Mouse (Mus musculus): ENCODE data around the gene Znrf4. TPM values are rescaled to one million over a fixed set of nuclear protein-coding genes. Genes with fewer than 3 reads are reported as not detected.

Znrf4 gene
- polyA plus RNA-seq, 1 experiment from 2014 or later: not detected

DNA sequence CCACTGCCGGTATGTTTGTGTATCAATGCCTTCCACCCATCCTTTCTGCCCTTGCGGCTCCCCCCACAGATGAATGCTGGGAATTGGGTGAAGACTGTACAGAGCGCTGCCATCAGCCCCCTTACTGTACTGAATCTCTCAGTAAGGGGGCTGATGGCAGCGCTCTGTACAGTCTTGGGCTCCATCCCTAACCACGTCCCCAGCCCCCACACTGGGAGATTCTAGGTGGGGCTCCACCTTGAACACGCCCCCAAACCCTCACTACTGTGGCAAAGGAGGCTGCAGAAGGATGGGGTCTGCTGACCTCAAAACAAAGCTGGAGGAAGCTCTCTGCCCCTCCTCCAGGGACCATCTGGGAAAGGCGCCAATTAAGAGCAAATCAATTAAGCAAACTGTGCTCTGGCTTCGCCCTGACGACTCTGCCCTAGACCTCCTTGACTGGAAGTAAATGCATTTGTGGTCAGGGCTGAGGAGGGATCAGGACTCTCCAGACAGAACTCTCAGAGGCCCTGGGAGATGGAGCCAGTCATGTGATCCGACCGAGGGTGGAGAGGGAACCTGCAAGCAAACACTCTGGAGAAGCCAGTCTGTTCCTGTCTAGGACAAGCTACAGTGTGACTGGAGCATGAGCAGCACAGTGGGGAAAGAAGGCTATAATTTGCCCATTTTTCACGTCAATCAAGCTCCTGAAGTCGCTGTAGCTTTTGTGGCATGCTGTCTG is 3.6 kb upstream of the Znrf4 start:
- Histone ChIP-seq H3K36me3 (no peaks in the 10 kb centered on the region), H3K4me1 (peaks cover 16% of the 10 kb centered on the region), H3K9me3 (no peaks in the 10 kb centered on the region), H3K9ac (no peak overlapping the region), H3K27ac (no peak overlapping the region), H3K27me3 (replicated peaks) (peaks cover 33% of the 10 kb centered on the region), H3K4me3 (replicated peaks) (no peak overlapping the region), H3K4me2 (peak overlapping the region; percentile 23; the same call in 1 of the 2 replicates)
- peak; percentile 60; the same call in 1 of the 2 replicates for ATAC-seq (ENCODE audit: insufficient read depth, low FRiP score, low read depth)
- WGBS: 12% methylated on average over 13 of the region's 13 CpGs

DNA sequence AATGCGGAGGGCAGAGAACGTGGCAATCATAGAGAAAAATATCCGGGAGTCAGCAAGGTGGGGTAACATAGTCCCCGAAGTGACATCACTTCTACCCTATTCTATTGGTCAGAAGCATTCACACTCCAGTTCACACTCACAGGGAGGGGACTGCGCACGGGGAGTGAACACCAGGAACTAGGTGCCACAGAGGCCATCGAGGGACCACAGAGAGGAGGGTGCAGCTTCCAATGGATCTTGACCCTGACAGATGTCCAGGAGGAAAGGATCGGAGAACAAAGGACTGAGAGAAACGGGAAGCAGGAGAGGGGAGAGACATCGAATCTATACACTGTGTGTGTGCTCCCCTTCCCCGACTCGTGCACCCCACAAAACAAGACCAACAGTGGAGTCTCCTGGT is 2.7 kb upstream of the Znrf4 start:
- Histone ChIP-seq H3K4me2 (no peak overlapping the region), H3K4me1 (peaks cover 23% of the 10 kb centered on the region), H3K4me3 (replicated peaks) (no peak overlapping the region), H3K36me3 (no peaks in the 10 kb centered on the region), H3K27ac (no peak overlapping the region), H3K27me3 (replicated peaks) (peaks cover 42% of the 10 kb centered on the region), H3K9ac (no peak overlapping the region), H3K9me3 (no peaks in the 10 kb centered on the region)
- no peak for ATAC-seq (ENCODE audit: insufficient read depth, low FRiP score, low read depth)
- WGBS: 43% methylated on average over 12 of the region's 12 CpGs

DNA sequence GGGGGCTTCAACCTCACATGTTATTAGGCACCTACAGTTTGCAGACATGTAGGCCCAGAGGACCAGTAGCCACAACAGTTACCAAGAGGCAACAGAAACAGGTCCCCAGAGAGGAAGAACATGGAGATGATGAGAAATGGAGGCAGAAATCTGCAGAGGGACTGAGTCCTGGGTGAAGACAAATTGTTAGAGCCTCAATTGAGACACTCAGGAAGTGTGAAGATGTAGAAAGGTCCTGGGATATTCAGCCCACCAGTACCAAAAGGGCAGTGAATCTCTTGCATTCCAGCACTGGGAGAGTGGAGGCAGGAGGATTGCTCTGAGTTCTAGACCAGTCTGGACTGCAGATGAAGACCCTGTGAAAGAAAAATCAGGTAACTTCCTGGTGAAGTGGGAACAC is 2.1 kb upstream of the Znrf4 start:
- Histone ChIP-seq H3K9ac (no peak overlapping the region), H3K27me3 (replicated peaks) (peaks cover 48% of the 10 kb centered on the region), H3K4me1 (peaks cover 23% of the 10 kb centered on the region), H3K36me3 (no peaks in the 10 kb centered on the region), H3K27ac (no peak overlapping the region), H3K9me3 (no peaks in the 10 kb centered on the region), H3K4me2 (no peak overlapping the region), H3K4me3 (replicated peaks) (no peak overlapping the region)
- no peak for ATAC-seq (ENCODE audit: insufficient read depth, low FRiP score, low read depth)

DNA sequence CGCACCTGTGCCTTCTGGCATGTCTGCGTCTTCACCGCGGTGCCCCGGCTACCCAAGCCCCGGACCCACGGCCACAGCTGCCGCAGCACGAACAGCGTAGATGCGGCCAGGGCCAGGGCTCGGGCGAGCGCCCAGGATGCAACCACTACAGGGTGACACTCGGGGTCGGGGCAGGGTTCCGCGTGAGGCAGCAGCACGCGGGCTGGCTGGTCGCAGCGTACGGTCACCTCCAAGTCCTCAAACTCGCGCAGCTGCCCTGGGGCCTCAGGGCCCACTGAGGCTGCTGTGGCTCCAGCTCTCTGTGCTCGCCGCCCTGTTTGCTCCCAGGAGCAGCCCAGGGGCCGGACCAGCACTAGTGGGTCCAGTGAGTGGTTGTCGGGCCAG is 532 bp downstream of the Znrf4 start:
- Histone ChIP-seq H3K4me2 (peak overlapping the region; percentile 58), H3K36me3 (no peaks in the 10 kb centered on the region), H3K27ac (no peak overlapping the region), H3K4me3 (replicated peaks) (peak overlapping the region; percentile 33), H3K9ac (no peak overlapping the region), H3K4me1 (peaks cover 26% of the 10 kb centered on the region), H3K27me3 (replicated peaks) (peaks cover 49% of the 10 kb centered on the region), H3K9me3 (no peaks in the 10 kb centered on the region)
- no peak for ATAC-seq (ENCODE audit: insufficient read depth, low FRiP score, low read depth)
- WGBS: 24% methylated on average over 29 of the region's 29 CpGs

DNA sequence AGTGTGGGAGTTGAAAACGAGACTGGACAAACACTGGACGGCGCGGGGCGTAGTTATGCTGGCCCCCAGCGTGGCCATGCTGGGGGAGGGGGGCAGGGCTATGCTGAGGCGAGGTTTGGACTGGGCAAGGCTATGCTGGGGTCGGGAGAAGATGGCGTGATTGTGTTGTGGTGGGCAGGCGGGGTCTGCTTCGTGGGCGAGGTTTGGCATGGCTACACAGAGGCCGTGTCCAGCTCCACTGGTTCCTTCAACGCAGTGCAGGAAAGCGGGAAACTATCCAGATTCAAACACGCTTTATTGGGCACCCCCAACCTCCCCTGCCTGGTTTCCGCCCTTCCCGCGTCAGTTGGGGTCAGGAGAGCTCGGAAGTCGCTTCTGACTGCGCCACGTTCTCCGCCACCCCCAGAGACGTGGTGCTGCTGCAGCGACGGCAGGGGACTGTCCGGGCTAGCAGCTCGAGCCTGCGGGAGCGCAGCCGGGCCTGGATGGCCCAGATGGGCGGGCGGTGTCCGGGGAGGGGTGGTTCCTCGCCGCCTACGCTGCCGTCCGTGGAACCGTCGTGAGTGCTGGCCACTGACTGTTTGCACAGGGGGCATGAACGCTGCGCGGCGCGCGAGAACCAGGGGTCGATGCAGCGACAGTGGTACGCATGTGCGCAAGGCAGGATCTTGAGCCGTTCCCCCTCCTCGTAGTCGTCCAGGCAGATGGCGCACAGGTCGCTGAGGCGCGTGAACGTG is 1.1 kb downstream of the Znrf4 start:
- Histone ChIP-seq H3K4me3 (replicated peaks) (peak overlapping the region; percentile 33), H3K4me1 (peaks cover 27% of the 10 kb centered on the region), H3K27ac (no peak overlapping the region), H3K9ac (no peak overlapping the region), H3K9me3 (no peaks in the 10 kb centered on the region), H3K36me3 (no peaks in the 10 kb centered on the region), H3K4me2 (peak overlapping the region; percentile 58), H3K27me3 (replicated peaks) (peaks cover 49% of the 10 kb centered on the region)
- ATAC-seq (ENCODE audit: insufficient read depth, low FRiP score, low read depth): no peak
- 7% methylated on average over 60 of the region's 60 CpGs for WGBS

DNA sequence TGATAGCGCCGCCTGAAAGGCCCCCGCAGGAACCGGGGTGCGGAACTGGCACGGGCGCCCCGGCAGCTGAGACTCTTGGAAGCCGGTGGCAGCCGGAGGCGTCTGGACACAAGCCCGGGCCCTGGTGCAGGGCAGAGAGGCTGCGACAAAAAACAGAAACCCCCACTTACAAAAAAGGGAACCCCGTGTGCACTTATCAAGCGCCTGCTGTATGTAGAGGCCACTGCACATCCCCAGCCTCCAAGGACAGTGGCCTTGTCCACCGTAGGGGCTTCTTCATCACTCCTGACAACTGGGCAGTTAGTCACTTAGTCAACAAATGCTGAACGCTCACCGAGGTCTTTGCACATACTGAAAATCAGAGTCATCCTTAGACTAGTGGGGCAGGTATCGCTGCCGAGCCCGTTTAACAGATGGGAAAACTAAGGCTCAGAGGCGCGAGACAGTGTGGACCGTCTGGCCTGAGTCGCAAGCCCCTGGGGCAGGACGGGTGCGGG is 1.7 kb downstream of the Znrf4 start:
- Histone ChIP-seq H3K4me1 (peaks cover 21% of the 10 kb centered on the region), H3K36me3 (no peaks in the 10 kb centered on the region), H3K27ac (no peak overlapping the region), H3K9me3 (no peaks in the 10 kb centered on the region), H3K4me3 (replicated peaks) (peak overlapping the region; percentile 33; the same call in 1 of the 2 replicates), H3K9ac (no peak overlapping the region), H3K4me2 (peak overlapping the region; percentile 58; the same call in 1 of the 2 replicates), H3K27me3 (replicated peaks) (peaks cover 49% of the 10 kb centered on the region)
- no peak for ATAC-seq (ENCODE audit: insufficient read depth, low FRiP score, low read depth)
- WGBS: 26% methylated on average over 27 of the region's 27 CpGs

DNA sequence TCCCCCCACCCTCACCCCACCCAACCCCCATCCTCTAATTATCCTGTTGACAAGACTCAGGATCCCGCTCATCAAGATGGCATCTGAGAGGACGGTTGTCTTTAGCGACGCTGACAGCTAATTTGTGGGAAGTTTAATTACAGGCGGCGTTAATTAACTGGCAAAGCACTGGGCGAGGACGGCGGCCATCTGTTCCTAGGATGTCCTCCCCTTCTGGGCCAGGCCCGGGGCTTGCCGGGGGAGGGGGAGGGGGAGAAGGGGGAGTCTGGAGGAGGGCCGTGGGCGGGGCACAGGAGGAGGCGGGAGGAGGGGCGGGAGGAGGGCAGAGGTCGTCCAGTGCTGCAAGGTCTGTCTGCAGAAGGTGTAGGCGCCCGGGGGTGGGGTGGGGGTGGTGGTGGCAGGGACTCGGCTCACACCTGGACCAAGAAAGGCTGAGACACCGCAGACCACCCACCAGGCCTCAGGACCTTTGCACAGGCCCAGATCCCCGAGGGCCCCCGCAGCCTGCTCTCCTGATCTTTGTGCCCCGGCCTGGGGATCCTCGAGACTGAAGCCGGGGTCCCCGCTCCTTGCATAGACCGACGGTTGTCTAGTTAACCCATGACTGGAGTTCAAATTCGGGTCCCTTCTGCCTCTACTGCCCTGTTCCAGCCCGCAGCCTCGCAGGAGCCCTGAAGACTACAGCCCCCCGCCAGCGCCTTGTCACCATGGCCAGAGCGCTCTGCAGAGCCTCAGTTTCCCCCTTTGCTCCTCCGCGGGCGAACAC is 2.3 kb downstream of the Znrf4 start:
- no peak for ATAC-seq (ENCODE audit: insufficient read depth, low FRiP score, low read depth)
- no peak overlapping the region for H3K9ac ChIP-seq
- no peaks in the 10 kb centered on the region for H3K36me3 ChIP-seq
- H3K4me1 ChIP-seq: peaks cover 20% of the 10 kb centered on the region
- no peak overlapping the region for H3K27ac ChIP-seq
- 8% methylated on average over 31 of the region's 37 CpGs for WGBS
- H3K4me2 ChIP-seq: peak overlapping the region; percentile 14; the same call in 1 of the 2 replicates
- H3K4me3 ChIP-seq (replicated peaks): 0 out of 2 replicates have a peak overlapping the region, but pooled peaks have one; percentile 0
- no peaks in the 10 kb centered on the region for H3K9me3 ChIP-seq
- H3K27me3 ChIP-seq (replicated peaks): peaks cover 43% of the 10 kb centered on the region

DNA sequence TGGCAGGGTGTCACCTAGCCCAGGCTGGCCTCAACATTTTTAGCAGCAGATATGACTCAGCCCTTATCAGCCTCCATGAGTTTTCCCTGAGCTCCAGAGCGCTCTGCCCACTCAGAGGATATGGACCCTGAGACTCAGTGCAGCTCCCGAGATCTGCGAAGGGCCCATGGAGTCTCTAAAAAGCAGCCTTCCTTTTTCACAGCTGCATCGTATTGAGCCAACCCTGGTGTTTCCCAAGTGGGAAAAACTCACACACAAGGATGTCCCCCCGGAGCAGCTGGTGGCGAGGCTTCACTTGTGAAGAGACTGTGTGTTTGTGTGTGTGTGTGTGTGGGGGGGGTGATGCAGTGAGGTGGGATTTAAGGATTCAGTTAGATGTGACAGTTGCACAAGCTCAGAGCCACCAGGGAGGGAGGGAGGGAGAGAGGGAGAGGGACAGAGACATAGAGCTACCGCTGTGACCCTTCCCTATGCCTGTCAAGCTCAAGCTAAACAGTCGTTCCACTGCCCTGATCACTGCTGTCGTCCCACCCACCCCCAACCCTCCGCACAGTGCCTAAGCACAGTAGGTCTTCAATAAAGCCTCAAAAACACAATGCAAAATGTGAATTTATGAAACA is 3.1 kb downstream of the Znrf4 start:
- no peaks in the 10 kb centered on the region for H3K36me3 ChIP-seq
- peaks cover 43% of the 10 kb centered on the region for H3K27me3 ChIP-seq (replicated peaks)
- peaks cover 20% of the 10 kb centered on the region for H3K4me1 ChIP-seq
- ATAC-seq (ENCODE audit: insufficient read depth, low FRiP score, low read depth): no peak
- peak overlapping the region; percentile 14; the same call in 1 of the 2 replicates for H3K4me2 ChIP-seq
- 44% methylated on average over 10 of the region's 10 CpGs for WGBS
- H3K9ac ChIP-seq: no peak overlapping the region
- H3K4me3 ChIP-seq (replicated peaks): no peak overlapping the region
- H3K9me3 ChIP-seq: no peaks in the 10 kb centered on the region
- no peak overlapping the region for H3K27ac ChIP-seq

DNA sequence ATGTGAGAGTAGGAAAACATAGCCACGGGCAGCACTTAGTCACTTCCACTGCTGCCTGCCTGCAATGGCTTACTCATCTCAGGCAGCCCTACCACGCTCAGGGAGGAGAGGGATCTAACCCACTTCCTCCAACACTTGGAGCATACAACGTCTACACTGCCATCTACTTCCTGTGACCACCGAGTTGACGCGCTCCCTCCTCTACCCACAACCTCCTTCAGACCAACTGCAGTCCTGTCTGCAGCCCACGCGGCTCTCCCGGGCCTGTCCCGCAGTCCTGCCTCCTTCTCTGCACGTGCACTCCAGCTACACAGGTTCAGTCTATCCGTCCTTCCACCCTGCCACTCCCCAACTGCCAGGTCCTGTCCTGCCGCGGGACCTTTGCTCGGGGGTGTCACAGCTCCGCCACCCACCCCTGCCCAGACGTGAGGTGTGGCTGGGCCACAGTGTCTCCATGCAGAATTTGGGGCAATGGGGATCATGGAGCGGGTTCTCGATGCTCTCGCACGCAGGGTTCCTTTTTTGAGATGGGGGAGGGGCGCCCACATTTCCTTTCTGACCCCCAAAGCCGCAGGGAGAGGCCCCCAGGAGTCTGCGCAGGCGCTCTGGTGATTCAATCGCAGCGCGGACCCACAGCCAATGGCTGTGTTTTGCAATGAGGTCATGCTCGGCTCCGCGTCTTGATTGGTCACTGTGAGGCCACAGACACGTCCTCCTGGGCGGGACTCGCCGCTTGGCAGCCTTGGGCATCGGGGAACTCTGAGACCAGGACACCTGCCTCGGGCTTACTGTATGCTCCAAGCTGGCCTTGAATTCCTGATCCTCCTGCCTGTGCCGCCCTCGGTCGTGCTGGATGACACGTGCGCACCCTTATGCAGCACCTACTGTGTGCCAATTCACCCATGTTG is 4.8 kb downstream of the Znrf4 start:
- peak overlapping the region; percentile 97 for H3K4me2 ChIP-seq
- H3K4me1 ChIP-seq: peaks cover 20% of the 10 kb centered on the region
- peaks cover 32% of the 10 kb centered on the region for H3K27me3 ChIP-seq (replicated peaks)
- peak; percentile 95 for ATAC-seq (ENCODE audit: insufficient read depth, low FRiP score, low read depth)
- H3K9ac ChIP-seq: peak overlapping the region; percentile 85
- no peaks in the 10 kb centered on the region for H3K36me3 ChIP-seq
- WGBS: under 1% methylated on average over 42 of the region's 42 CpGs
- no peaks in the 10 kb centered on the region for H3K9me3 ChIP-seq
- peak overlapping the region; percentile 95 for H3K27ac ChIP-seq
- H3K4me3 ChIP-seq (replicated peaks): peak overlapping the region; percentile 64

DNA sequence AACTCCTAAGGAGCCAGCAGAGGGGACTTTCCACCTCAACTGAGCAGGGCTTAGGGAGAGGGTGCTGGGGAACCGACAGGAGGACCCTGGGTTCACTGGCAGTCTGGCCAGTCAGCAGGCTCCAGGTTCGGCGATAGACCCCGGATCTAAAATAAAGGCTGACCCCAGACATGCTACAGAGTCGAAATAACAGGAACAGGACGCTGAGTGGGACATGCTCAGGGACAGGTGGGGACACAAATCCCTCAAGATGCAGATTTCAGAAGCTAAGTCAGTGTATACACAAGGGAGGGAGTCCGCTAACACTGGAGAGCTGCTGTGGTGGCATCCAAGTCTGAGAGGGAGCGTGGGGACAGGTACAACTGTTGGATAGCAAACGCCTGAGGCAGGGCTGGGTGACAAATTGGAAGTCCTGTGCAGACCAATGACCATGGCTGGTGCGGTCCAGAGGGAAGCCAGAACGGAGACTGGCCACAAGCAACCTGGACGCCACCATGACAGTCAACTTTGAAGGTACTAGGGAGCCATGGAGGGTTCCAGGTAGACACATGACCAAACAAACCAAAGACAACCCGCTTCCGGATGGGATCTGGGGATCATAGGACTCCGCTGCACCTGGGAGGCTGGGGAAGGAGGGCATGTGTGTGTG is 5.7 kb downstream of the Znrf4 start:
- peaks cover 23% of the 10 kb centered on the region for H3K27me3 ChIP-seq (replicated peaks)
- H3K4me1 ChIP-seq: peaks cover 18% of the 10 kb centered on the region
- ATAC-seq (ENCODE audit: insufficient read depth, low FRiP score, low read depth): no peak
- WGBS: 54% methylated on average over 15 of the region's 15 CpGs
- H3K4me3 ChIP-seq (replicated peaks): peak overlapping the region; percentile 64
- peak overlapping the region; percentile 95 for H3K27ac ChIP-seq
- H3K9ac ChIP-seq: no peak overlapping the region
- H3K4me2 ChIP-seq: peak overlapping the region; percentile 97
- H3K9me3 ChIP-seq: no peaks in the 10 kb centered on the region
- H3K36me3 ChIP-seq: no peaks in the 10 kb centered on the region

Measured in stomach, embryonic 15.5 days (tissue).